Mouse (Mus musculus): ENCODE measurements around the gene Gm28539. TPM values are rescaled to one million over a fixed set of nuclear protein-coding genes. Genes with fewer than 3 reads are reported as not detected.

The Gm28539 gene
- total and polyA plus RNA-seq, 3 experiments = 2.9 to 13.9 TPM; not detected in 1

- Histone ChIP-seq H3K9me3 (replicated peaks; ENCODE audit: insufficient read depth, low read length) (no peaks in the 10 kb centered on the region), H3K4me1 (ENCODE audit: control insufficient read depth in 1 of 2, insufficient read depth in 2 of 2, low read length in 2 of 2) (no peaks in the 10 kb centered on the region), H3K4me3 (ENCODE audit: control insufficient read depth in 1 of 2, insufficient read depth in 1 of 2, low read depth in 2 of 2, low read length in 2 of 2) (no peak overlapping the region), H3K79me2 (ENCODE audit: control insufficient read depth, insufficient read depth, low read length, poor library complexity) (peaks cover 2% of the 10 kb centered on the region; the same call in 1 of the 2 replicates), H3K27ac (ENCODE audit: control insufficient read depth, low read depth, low read length) (no peak overlapping the region), H3K27me3 (ENCODE audit: control insufficient read depth in 1 of 2, insufficient read depth in 2 of 2, low read length in 2 of 2) (no peaks in the 10 kb centered on the region), H3K9ac (ENCODE audit: control insufficient read depth, low read depth, low read length, poor library complexity, severe bottlenecking) (no peak overlapping the region), H3K36me3 (ENCODE audit: control insufficient read depth in 1 of 2, insufficient read depth in 2 of 2, low read length in 2 of 2) (peaks cover 5 to 18% of the 10 kb centered on the region in 2 experiments)
- no peak for DNase-seq (ENCODE audit: low read depth, low spot score)
- TF ChIP-seq MAZ (IDR thresholded peaks at IDR 0.05; ENCODE audit: low read depth, low read length) = no peak
- no peak for TF ChIP-seq SIN3A (IDR thresholded peaks at IDR 0.05; ENCODE audit: low read length)
- TF ChIP-seq TCF12 (IDR thresholded peaks at IDR 0.05; ENCODE audit: low read depth, low read length) = no peak
- no peak for TF ChIP-seq NELFE (IDR thresholded peaks at IDR 0.05; ENCODE audit: low read depth, low read length)
- TF ChIP-seq TBP (IDR thresholded peaks at IDR 0.05; ENCODE audit: low read depth, low read length) = no peak
- no peak for TF ChIP-seq MXI1 (IDR thresholded peaks at IDR 0.05; ENCODE audit: low read depth, low read length)
- no peak for TF ChIP-seq CHD2 (IDR thresholded peaks at IDR 0.05; ENCODE audit: low read length)
- TF ChIP-seq USF1 (IDR thresholded peaks at IDR 0.05; ENCODE audit: low read depth, low read length) = no peak
- TF ChIP-seq MAX (IDR thresholded peaks at IDR 0.05; ENCODE audit: low read length) = no peak
- TF ChIP-seq SMC3 (IDR thresholded peaks at IDR 0.05; ENCODE audit: low read depth, low read length) = no peak
- no peak for TF ChIP-seq ZC3H11A (IDR thresholded peaks at IDR 0.05; ENCODE audit: low read depth, low read length)
- no peak for TF ChIP-seq TAL1 (IDR thresholded peaks at IDR 0.05; ENCODE audit: low read length)
- TF ChIP-seq RCOR1 (IDR thresholded peaks at IDR 0.05; ENCODE audit: low read depth, low read length) = no peak
- no peak for TF ChIP-seq EP300 (IDR thresholded peaks at IDR 0.05; ENCODE audit: low read depth in 1 of 2, low read length in 2 of 2)
- no peak for TF ChIP-seq POLR2A (IDR thresholded peaks at IDR 0.05; ENCODE audit: control insufficient read depth in 1 of 2, insufficient read depth in 1 of 2, low read depth in 1 of 2, low read length in 2 of 2, poor library complexity in 1 of 2)
- TF ChIP-seq CTCF (IDR thresholded peaks at IDR 0.05 in 2 of 3, conservative IDR thresholded peaks at IDR 0.05 in 1 of 3; ENCODE audit: control insufficient read depth in 1 of 3, insufficient read depth in 1 of 3, low read depth in 2 of 3, low read length in 3 of 3, poor library complexity in 1 of 3, severe bottlenecking in 1 of 3) = no peak
Observed at GRCm38 (mm10) chr16:18805746-18806145, 30.6 kb upstream of the Gm28539 start.

GRCm38 (mm10) chr16:18809001-18809400 lies 27.4 kb upstream of the Gm28539 start:
- H3K27ac ChIP-seq (ENCODE audit: control insufficient read depth, low read depth, low read length) = no peak overlapping the region
- H3K36me3 ChIP-seq (ENCODE audit: control insufficient read depth in 1 of 2, insufficient read depth in 2 of 2, low read length in 2 of 2) = peaks cover 5 to 12% of the 10 kb centered on the region in 2 experiments
- no peaks in the 10 kb centered on the region for H3K9me3 ChIP-seq (replicated peaks; ENCODE audit: insufficient read depth, low read length)
- peaks cover 25% of the 10 kb centered on the region for H3K79me2 ChIP-seq (ENCODE audit: control insufficient read depth, insufficient read depth, low read length, poor library complexity)
- no peak for DNase-seq (ENCODE audit: low read depth, low spot score)
- no peak overlapping the region for H3K4me3 ChIP-seq (ENCODE audit: control insufficient read depth in 1 of 2, insufficient read depth in 1 of 2, low read depth in 2 of 2, low read length in 2 of 2)
- TF ChIP-seq UBTF (IDR thresholded peaks at IDR 0.05; ENCODE audit: borderline replicate concordance, insufficient read depth, low read depth, low read length) (no peak), MYB (IDR thresholded peaks at IDR 0.05; ENCODE audit: low read depth, low read length) (no peak), EP300 (IDR thresholded peaks at IDR 0.05; ENCODE audit: low read depth in 1 of 2, low read length in 2 of 2) (no peak), POLR2AphosphoS5 (IDR thresholded peaks at IDR 0.05; ENCODE audit: borderline replicate concordance, low read depth, low read length) (no peak), CTCF (IDR thresholded peaks at IDR 0.05 in 2 of 3, conservative IDR thresholded peaks at IDR 0.05 in 1 of 3; ENCODE audit: control insufficient read depth in 1 of 3, insufficient read depth in 1 of 3, low read depth in 2 of 3, low read length in 3 of 3, poor library complexity in 1 of 3, severe bottlenecking in 1 of 3) (no peak)
- H3K27me3 ChIP-seq (ENCODE audit: control insufficient read depth in 1 of 2, insufficient read depth in 2 of 2, low read length in 2 of 2) = no peaks in the 10 kb centered on the region
- H3K9ac ChIP-seq (ENCODE audit: control insufficient read depth, low read depth, low read length, poor library complexity, severe bottlenecking) = no peak overlapping the region
- H3K4me1 ChIP-seq (ENCODE audit: control insufficient read depth in 1 of 2, insufficient read depth in 2 of 2, low read length in 2 of 2) = peaks cover 0 to 3% of the 10 kb centered on the region in 2 experiments; a peak in 2 of 4 replicates
